Mouse (Mus musculus) layer of hippocampus, adult 9-11 months (tissue): Measurements from ENCODE around the gene Zfp36.
"Not testable (repeated sequence)": the region's sequence is repeated elsewhere in the genome, so short reads cannot be mapped to it uniquely, and the experiment has no call there.

Source experiments
- DNase-seq: peaks from one replicate; pipeline ENCODE4 v3.0.0; 2022

Gene Zfp36

GRCm38 (mm10) chr7:28380237-28381016 is at the start of gene Zfp36:
Zfp36 (minus strand) TSS chr7:28380253.
- DNase-seq = no peak

DNA sequence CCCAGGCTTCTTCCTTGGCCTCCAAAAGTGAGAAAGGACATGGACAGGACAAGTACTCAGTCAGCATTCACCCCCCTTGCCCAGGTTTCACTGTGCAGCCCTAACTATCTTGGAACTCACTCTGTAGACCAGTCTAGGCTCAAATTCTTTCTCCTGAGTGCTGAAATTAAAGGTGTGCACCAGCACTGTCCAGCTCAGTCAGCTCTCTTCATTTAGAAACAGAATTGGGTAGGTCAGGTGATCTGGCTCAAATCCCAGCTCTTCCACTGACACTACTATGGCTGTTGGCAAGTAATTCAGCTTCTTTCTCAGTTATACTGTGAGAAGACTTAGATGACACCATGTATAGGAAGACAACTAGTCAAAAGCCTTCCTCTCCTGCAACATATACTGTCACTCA is 47.7 kb upstream of the Zfp36 start:
- DNase-seq = no peak

- DNase-seq = no peak
Measured at GRCm38 (mm10) chr7:28423018-28423417, 43.0 kb upstream of the Zfp36 start.

DNA sequence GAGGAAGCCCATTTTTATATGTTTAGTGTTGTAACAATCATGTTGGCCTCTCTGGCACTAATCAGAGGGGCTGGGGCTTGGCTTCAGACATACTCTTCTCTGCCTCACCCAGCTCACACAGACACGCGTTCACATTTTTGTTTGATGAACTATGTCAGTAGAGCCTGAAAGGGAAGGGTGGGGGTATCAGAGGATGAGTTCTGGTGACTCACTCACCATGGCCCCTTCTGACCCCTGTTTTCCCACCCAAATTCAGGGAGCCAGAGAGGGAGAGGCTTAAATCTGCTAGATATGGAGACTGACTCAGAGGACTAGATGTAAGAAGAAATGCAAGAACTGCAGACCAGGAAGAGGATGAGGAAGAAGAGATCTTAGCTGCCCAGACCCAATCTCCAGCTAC is 39.4 kb upstream of the Zfp36 start:
- no peak for DNase-seq

DNA sequence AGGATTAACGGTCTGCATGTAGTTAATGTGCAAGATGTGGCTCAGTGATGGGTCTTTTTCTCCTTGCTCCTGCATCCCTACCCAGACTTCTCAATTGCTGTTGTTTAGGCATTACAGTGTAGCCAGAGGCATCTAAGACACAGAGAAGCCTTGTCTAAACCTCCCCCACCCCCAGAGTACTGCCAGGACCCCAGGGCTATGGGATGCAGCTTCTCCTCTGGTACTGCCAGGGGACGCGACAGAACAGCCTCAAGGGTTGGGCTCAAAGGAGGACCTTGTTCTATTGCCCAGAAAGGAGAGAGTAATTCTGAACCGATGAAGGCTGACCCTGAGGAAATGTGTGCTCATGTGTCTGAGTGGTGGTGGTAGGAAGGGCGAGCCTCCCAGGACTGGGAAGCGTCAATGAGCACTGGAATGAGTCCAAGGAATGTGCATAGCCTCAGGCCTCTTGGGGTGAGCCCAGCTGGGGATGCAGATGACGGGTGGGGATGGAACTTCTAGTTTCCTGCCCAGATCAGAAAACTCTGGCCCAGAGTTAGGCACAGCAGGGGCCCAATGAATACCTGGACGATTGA is 38.1 kb upstream of the Zfp36 start:
- DNase-seq = peak; percentile 38

GRCm38 (mm10) chr7:28417368-28417767 is 37.3 kb upstream of the Zfp36 start:
- no peak for DNase-seq

GRCm38 (mm10) chr7:28412826-28413225 is 32.8 kb upstream of the Zfp36 start:
- DNase-seq = no peak

DNA sequence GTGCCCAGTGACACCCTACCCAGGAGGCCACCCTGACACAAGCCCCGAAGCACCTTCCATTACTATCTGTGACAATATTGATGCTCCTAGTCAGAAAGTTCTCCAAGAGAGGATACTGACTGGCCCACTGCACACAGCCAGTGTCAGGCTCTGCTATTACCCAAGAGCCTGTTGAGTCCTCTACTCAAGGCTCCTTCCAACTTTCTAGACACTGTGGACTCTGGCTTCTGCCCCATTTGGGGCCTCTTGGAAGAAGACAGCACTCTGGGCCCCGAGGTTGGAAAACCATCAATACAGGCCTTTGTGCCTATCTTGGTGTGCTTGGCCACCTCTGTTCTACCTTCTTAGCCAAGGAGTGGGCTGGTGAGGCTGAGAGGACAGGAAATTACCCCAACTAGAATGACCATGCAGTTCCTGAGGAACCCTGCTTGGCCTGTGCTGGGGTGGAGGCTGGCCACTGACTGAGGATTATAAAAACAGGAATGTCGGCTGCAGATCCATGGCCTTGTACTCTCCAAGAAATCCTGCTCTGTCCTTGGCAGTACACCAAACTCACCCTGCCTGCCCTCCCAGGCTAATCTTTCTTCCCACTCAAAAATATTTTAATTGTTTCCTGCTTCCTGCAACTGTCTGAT is 30.9 kb upstream of the Zfp36 start:
- no peak for DNase-seq

- no peak for DNase-seq
Measured at GRCm38 (mm10) chr7:28401942-28402341, 21.9 kb upstream of the Zfp36 start.

- no peak for DNase-seq
Measured at GRCm38 (mm10) chr7:28401030-28401429, 21.0 kb upstream of the Zfp36 start.

DNA sequence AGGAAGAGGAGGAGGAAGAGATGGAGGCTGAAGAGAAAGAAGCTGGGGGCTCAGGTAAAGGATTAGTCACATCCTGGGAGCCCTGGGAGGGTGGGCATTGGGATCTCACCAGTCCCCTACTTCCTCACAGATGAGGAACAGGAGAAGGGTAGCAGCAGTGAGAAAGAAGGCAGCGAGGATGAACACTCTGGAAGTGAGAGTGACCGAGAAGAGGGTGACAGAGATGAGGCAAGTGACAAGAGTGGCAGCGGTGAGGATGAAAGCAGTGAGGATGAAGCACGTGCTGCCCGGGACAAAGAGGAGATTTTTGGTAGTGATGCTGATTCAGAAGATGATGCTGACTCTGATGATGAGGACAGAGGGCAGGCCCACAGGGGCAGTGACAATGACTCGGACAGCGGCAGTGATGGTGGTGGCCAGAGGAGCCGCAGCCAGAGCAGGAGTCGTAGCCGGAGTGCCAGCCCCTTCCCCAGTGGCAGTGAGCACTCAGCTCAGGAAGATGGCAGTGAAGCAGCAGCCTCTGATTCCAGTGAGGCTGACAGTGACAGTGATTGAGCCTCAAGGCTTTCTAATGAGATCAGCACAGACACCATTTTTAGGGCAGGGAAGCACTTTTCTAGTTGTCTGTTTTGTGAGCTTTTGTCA is 18.8 kb upstream of the Zfp36 start:
- DNase-seq = no peak

DNA sequence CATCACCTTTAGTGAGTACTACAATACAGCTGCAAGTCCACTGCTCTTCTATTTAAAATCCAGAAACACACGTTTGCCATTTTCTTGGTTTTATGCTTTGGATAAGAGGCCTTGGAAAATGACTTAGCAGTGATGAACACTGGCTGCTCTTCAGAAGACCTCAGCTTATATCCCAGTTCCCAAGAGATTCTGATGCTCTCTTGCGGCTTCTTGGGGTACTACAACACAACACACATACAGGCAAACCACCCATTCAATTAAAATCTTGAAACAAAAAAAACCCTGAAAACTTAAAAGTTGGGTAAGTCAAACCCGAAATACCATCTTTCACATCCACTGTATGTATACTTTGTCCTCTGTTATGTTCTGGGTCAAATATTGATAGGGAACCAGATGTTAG is 17.9 kb upstream of the Zfp36 start:
- no peak for DNase-seq

DNA sequence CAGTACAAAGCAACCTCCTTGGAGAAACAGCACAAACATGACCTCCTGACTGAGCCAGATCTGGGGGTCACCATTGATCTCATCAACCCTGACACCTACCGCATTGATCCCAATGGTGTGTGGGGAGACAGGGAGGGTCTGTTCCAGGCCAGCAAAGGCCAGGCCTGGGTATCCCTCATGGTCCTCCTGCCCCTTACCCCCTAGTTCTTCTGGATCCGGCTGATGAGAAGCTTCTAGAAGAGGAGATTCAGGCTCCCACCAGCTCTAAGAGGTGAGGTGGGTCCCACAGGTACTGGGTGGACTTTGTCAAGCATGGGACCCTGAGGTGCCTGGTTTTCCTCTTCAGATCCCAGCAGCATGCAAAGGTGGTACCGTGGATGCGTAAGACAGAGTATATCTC is 15.4 kb upstream of the Zfp36 start:
- no peak for DNase-seq

GRCm38 (mm10) chr7:28393272-28393951 is 13.4 kb upstream of the Zfp36 start:
- no peak for DNase-seq

DNA sequence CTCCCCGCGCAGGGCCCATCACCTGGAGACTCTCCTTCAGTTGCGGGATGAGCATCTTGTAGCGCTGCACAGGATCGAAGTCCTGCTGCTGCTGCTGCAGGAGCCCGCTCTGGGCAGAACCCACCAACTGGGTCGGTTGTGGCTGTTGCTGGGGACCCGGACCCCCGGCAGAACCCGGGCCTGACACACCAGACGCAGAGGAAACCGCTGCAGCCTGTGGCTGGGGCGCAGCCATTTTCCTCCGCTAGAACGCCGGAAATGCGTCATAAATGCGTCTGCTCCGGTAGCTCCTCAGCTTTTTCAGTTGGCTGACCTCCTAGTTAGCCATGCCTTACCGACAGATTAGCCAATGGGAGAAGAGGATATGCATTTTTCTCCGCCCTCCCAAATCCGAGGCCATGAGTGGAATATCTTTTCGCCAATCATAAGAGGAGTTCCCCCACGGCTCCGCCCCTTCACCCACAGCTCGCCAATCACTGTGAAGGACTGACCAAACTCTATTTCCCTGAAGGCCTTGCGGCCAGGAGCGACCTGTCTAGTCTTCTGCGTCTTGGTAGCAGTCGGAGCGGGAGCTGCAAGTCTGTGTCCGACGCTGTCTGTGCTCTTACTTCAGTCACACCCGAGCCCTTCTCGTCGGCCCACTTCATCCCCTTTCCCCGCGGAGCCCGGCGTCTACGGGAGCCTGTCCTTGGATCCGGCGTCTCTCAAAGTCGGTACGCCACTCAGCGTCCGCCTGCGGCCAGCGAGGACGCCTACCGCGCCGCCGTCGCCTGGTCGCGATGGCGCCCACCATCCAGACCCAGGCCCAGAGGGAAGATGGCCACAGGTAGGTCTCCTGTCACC is 12.6 kb upstream of the Zfp36 start, which contains the start of the genes Med29 and Paf1:
Med29 (minus strand) TSS at position 280 of the 843 bp plus-strand sequence.
Paf1 (plus strand) TSS at position 523 of the 843 bp plus-strand sequence.
- peak; percentile 99 for DNase-seq

- DNase-seq = no peak
Measured at GRCm38 (mm10) chr7:28390331-28390730, 10.3 kb upstream of the Zfp36 start.

DNA sequence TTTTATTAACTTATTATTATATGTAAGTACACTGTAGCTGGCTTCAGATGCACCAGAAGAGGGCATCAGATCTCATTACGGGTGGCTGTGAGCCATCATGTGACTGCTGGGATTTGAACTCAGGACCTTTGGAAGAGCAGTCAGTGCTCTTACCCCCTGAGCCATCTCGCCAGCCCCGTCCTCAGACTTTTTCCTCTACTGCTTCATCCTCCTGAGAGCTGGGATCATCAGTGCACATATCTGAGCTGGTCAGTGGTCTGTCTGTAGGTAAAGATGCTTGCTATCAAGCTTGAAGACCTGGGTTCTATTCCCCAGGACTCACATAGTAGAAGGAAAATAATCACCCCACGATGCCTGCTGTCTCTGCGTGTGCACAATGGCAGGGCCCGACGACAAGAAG is 7.3 kb upstream of the Zfp36 start:
- DNase-seq = not testable (repeated sequence)

GRCm38 (mm10) chr7:28386877-28387276 is 6.8 kb upstream of the Zfp36 start:
- not testable (repeated sequence) for DNase-seq

GRCm38 (mm10) chr7:28386462-28386861 is 6.4 kb upstream of the Zfp36 start:
- peak; percentile 79 for DNase-seq

GRCm38 (mm10) chr7:28386007-28386406 is 6.0 kb upstream of the Zfp36 start:
- peak; percentile 91 for DNase-seq

DNA sequence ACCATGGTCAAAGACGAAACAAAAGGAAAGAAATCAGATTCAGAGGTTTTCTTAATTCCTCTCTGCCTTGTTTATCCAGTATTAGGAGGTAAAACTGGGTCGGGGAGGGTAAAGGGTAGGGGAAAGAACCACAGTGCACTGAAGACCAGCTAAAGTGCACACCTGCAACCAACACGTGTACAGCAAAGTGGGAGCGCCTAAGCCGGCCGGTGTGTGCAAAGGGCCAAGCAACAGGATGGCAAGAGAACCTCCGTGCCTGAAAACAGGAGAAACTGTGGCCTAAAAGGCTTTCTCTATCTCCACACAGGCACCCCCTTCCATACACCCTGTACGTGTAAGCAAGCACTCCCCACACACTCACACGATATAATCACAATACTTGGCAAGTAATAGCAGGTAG is 5.1 kb upstream of the Zfp36 start:
- no peak for DNase-seq

DNA sequence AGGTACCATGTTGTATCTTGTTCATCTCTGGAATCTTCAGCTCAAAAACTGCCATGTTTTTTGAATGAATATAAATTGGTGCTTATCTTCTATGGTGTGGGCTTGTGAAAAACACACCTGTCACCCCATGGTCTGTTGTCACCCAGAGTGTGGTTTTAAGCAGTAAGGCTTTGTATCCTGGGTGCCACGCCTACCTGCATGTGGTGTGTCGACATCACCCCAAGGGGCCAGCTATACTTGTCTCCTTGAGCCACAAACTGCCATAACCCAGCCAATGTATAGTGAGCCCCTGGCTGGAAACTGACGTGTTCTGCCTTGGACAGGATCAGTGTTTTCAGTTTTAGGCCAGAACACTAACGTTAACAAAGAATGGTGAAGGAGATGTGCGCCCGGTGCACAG is 4.1 kb upstream of the Zfp36 start:
- DNase-seq = no peak
